Mouse (Mus musculus) left cerebral cortex, adult 8-10 months (tissue): ENCODE measurements around the gene Xrcc1. TPM values are rescaled to one million over a fixed set of nuclear protein-coding genes. Genes with fewer than 3 reads are reported as not detected.
A peak's percentile ranks its signal among the peaks of the same experiment; 100 is the strongest.
"Not testable (repeated sequence)": the region's sequence is repeated elsewhere in the genome, so short reads cannot be mapped to it uniquely, and the experiment has no call there.

ENCODE experiments used
- DNase-seq, 2 experiments: peaks; one replicate each; pipeline ENCODE4 v3.0.0; 2022; ENCODE audit warnings: low spot score in 2 of 2
- total RNA-seq, 4 experiments: library from RNA; stranded (reverse); gene quantifications; 2 replicates each; pipeline ENCODE4 v1.2.4; 2022

The Xrcc1 gene
- 10 to 100 TPM; 37.2 to 39.8 (median 38.5) TPM for total RNA-seq

GRCm38 (mm10) chr7:24546068-24546614 is at the start of gene Xrcc1, which contains the start of gene Pinlyp:
TSS of gene Xrcc1 (plus strand) at chr7:24546289.
TSS of gene Pinlyp (minus strand) at chr7:24546118.
- no peak for DNase-seq

GRCm38 (mm10) chr7:24499856-24500577 is 46.1 kb upstream of the Xrcc1 start:
- DNase-seq: no peak

- DNase-seq: no peak
These were observed 45.2 kb upstream of the Xrcc1 start for GRCm38 (mm10) chr7:24500929-24501328.

GRCm38 (mm10) chr7:24501492-24501891 is 44.6 kb upstream of the Xrcc1 start:
- DNase-seq: no peak

GRCm38 (mm10) chr7:24504004-24504403 is 42.1 kb upstream of the Xrcc1 start:
- no peak for DNase-seq

- no peak for DNase-seq
These were observed 41.2 kb upstream of the Xrcc1 start for GRCm38 (mm10) chr7:24504868-24505267.

- DNase-seq: no peak
These were observed 40.5 kb upstream of the Xrcc1 start for GRCm38 (mm10) chr7:24505447-24506064.

GRCm38 (mm10) chr7:24506065-24506459 is 40.0 kb upstream of the Xrcc1 start:
- DNase-seq: no peak

GRCm38 (mm10) chr7:24506476-24506837 is 39.6 kb upstream of the Xrcc1 start:
- DNase-seq: peak in 1 of 2 experiments; percentile 55

GRCm38 (mm10) chr7:24506838-24507725 is 39.0 kb upstream of the Xrcc1 start, which contains the start of gene Zfp428:
TSS of gene Zfp428 (plus strand) at chr7:24507006.
- DNase-seq: peak; percentile 72 to 79

GRCm38 (mm10) chr7:24507726-24508114 is 38.4 kb upstream of the Xrcc1 start:
- DNase-seq: no peak

- DNase-seq: no peak
These were observed 33.7 kb upstream of the Xrcc1 start, which contains the start of gene AC161166.1 for GRCm38 (mm10) chr7:24512355-24512754. TSS of gene AC161166.1 (minus strand) at chr7:24512455.

GRCm38 (mm10) chr7:24516319-24516718 is 29.8 kb upstream of the Xrcc1 start:
- not testable (repeated sequence) for DNase-seq

GRCm38 (mm10) chr7:24517077-24517476 is 29.0 kb upstream of the Xrcc1 start:
- no peak for DNase-seq

- peak in 1 of 2 experiments; percentile 79 for DNase-seq
These were observed 28.4 kb upstream of the Xrcc1 start for GRCm38 (mm10) chr7:24517654-24518053.

- DNase-seq: no peak
These were observed 27.0 kb upstream of the Xrcc1 start for GRCm38 (mm10) chr7:24519130-24519529.

GRCm38 (mm10) chr7:24520054-24520453 is 26.0 kb upstream of the Xrcc1 start:
- not testable (repeated sequence) for DNase-seq

GRCm38 (mm10) chr7:24522805-24523204 is 23.3 kb upstream of the Xrcc1 start:
- no peak for DNase-seq

- no peak for DNase-seq
These were observed 22.4 kb upstream of the Xrcc1 start for GRCm38 (mm10) chr7:24523723-24524122.

- DNase-seq: no peak
These were observed 21.1 kb upstream of the Xrcc1 start for GRCm38 (mm10) chr7:24524978-24525377.

- no peak for DNase-seq
These were observed 20.2 kb upstream of the Xrcc1 start for GRCm38 (mm10) chr7:24525686-24526420.
